Mouse (Mus musculus) mesoderm, embryonic 11.5 days (tissue): Measurements from ENCODE around the gene Pfkfb3.
"Not testable (repeated sequence)": the region's sequence is repeated elsewhere in the genome, so short reads cannot be mapped to it uniquely, and the experiment has no call there.

Experiments used
- DNase-seq: peaks from one replicate; pipeline ENCODE4 v3.0.0-alpha.2; 2012; ENCODE audit warnings: low read depth, low spot score

The Pfkfb3 gene

GRCm38 (mm10) chr2:11551726-11552125 is 2.2 kb downstream of the Pfkfb3 start:
- no peak for DNase-seq

DNA sequence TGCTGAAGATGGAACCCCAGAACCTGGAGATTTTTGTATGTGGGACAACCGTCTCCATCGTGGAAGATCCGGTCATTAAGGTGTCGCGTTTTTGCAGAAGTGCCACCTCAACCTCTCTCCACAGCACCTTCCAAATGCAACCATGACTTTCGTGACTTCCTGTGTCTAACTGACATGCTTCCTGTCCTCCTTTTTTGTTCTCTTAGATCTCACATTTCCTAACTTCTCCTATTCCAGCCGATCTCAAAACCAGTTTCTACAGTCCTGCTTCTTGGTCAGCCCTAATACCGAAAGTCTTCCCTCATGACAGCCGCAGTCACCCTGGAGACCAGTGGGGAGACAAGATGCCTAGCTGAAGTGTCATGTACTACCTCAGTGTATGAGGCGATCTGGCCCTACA is 5.4 kb downstream of the Pfkfb3 start:
- DNase-seq = no peak

GRCm38 (mm10) chr2:11547609-11548008 is 6.3 kb downstream of the Pfkfb3 start:
- no peak for DNase-seq

DNA sequence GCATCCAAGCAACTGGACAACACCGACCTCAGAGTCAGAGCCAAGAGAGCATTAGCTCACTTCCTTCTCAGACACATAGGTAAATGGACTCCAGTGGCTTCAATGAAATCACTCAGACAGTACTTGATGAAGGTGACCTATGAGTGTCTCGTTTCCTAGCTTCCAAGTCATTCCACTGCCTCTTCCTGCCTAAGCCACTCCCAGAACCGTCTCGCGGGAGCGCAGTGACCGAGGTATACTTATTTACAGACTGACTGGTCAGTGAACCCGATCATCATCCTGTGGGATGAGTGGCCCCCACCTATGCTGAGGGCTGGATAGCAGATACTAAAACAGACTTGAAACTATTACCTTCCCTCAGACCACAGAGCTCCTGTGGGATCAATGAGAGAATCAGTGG is 7.8 kb downstream of the Pfkfb3 start:
- DNase-seq = no peak

DNA sequence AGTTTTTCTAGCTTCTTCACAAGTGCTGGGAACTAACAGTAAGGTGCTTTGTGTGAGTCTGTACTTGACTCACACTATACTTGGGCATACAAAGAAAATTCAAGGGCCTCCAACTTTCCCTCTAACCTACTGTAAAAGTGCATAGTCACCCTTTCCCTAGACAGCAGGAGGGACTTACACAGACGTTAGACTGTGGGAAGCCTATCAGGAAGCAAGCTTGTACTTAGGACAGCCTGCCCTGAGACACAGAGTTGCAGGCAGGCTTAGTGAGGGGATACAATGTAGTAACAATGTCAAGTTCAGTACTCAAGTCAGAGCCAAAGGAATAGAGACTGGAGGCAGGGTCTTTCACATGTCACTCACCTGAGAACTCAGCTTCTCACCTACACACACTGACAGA is 8.5 kb downstream of the Pfkfb3 start:
- DNase-seq = no peak

- DNase-seq = no peak
Observed at GRCm38 (mm10) chr2:11544342-11544741, 9.5 kb downstream of the Pfkfb3 start.

DNA sequence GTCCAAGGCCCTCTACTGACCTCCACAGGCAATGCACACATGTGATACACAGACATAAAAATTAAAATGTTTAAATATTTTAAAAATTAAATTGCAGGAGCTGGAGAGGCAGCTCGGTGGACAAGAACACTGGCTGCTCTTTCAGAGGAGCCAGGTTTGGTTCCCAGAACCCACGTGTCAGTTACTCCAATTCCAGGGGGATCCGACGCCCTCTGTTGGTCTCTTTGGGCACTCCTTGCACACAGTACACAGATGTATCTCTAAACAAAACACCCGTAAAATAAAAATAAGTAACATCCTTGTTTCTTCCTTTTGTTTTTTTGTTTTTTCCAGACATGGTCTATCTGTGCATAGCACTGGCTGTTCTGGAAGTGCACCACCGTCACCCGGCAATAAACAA is 10.7 kb downstream of the Pfkfb3 start:
- DNase-seq = no peak

DNA sequence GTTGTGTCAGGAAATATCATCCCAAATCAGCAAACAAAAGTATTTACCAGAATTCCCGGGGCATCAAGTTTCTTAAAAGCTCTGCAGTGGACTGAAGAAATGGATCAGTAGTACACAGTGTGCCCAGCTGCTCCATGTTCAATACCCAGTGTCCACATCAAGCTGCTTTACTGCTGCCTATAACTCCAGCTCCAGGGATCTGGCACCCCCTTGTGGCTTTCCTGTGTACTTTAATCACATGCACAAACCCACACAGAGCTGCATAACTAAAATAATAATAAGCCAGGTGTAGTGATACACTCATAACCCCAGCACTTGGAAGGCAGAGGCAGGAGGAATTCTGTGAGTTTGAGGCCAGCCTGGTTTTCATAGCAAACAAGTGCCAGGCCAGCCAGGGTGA is 11.2 kb downstream of the Pfkfb3 start:
- DNase-seq = peak; percentile 56

- no peak for DNase-seq
Observed at GRCm38 (mm10) chr2:11542121-11542520, 11.8 kb downstream of the Pfkfb3 start.

- not testable (repeated sequence) for DNase-seq
Observed at GRCm38 (mm10) chr2:11541528-11541927, 12.3 kb downstream of the Pfkfb3 start.

DNA sequence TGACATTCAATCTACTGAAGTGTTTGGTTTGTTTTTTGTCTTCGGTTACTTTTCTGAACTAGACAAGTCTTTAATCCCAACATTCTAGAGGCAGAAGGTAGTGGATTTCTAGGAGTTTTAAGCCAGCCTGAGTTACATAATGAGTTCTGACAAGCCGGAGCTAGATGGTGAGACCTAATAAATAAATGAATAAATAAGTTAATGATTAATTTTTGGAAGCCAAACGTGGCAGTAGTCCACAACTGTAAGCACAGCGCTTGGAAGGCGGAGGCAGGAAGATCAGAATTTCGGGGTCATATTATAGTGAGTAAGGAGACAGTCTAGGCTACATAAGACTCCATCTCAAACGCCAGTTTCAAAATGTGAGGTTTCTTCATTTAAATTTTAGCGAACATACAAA is 17.9 kb downstream of the Pfkfb3 start:
- DNase-seq = no peak

GRCm38 (mm10) chr2:11535412-11535928 is 18.4 kb downstream of the Pfkfb3 start:
- peak; percentile 95 for DNase-seq

GRCm38 (mm10) chr2:11534826-11535225 is 19.1 kb downstream of the Pfkfb3 start:
- DNase-seq = no peak

- no peak for DNase-seq
Observed at GRCm38 (mm10) chr2:11530101-11530500, 23.8 kb downstream of the Pfkfb3 start.

- no peak for DNase-seq
Observed at GRCm38 (mm10) chr2:11526063-11526462, 27.8 kb downstream of the Pfkfb3 start.

GRCm38 (mm10) chr2:11524736-11525135 is 29.1 kb downstream of the Pfkfb3 start:
- DNase-seq = no peak

DNA sequence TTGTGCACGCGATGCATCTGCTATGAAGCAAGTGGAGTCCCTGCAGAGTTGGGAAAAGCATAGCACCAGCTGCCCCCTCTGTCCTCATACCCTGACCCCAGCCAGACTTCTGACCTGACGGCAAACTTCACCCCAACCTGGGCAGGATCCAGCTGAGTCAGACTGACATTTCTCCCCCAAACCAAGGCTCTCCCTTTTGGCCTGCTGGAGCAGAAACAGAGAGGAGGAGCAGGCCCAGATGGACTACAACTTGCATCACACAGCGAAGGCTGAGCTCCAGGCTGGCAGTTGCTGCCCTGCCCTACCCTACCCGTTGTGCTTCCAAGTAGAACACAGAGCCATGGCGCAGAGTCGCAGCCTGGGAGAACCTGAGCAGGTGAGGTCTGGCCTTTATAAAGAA is 32.1 kb downstream of the Pfkfb3 start:
- no peak for DNase-seq

DNA sequence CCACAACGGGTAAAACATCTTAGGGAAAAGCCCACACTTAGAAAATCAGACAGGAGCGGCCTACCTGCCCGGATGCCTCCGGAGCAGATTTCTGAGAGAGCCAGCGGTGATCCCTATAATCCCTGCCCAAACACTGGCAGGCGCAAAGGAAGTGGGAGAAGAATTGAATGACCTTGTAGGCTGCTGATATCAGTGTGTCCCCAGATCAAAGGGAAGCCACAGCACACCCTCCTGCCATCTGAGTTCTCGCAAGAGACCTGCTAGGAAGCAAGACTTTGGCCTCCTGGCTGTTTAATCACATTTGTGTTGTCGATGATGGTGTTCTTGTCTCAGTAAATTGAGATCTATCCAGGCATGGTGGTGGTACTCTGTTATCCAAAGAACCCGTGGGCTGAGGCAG is 33.1 kb downstream of the Pfkfb3 start:
- DNase-seq = no peak

DNA sequence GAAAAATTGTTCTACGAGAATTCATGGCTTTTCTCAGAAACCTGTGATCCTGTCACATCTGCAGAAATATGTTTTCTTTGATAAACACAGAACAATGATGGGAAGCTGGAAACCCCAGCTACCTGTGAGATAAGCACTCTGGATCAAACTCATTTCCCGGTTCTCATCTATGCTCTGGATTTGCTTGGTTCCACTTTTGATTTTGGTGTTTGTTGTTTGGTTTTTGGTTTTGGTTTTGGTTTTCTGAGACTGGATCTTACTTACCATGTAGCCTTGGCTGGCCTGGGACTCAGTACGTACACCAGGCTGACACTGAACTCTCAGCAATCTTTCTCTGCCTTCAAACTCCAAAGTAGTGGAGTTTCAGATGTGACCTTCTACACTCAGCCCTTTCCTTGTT is 38.0 kb downstream of the Pfkfb3 start:
- DNase-seq = no peak

GRCm38 (mm10) chr2:11513057-11513967 is 40.6 kb downstream of the Pfkfb3 start:
- DNase-seq = no peak

- no peak for DNase-seq
Observed at GRCm38 (mm10) chr2:11512127-11512526, 41.8 kb downstream of the Pfkfb3 start.

DNA sequence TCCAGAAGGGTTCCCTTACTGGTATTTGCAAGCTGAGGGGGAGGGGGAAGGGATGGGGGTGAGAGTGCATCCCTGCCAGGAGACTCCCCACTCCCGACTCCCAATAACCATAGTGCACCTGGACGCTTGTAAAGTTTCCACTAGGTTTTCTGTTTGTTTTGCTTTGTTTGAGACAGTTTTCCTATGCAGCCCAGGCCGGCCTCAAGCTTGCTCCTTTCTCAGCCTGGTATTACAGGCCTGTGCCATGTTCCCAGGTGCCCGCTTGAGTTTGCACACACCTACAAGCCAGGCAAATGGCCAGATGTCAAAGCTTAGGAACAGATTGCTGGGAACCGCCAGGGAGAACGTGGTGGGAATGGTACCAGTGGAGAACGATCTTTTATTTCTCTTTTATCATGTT is 50.1 kb downstream of the Pfkfb3 start:
- no peak for DNase-seq

DNA sequence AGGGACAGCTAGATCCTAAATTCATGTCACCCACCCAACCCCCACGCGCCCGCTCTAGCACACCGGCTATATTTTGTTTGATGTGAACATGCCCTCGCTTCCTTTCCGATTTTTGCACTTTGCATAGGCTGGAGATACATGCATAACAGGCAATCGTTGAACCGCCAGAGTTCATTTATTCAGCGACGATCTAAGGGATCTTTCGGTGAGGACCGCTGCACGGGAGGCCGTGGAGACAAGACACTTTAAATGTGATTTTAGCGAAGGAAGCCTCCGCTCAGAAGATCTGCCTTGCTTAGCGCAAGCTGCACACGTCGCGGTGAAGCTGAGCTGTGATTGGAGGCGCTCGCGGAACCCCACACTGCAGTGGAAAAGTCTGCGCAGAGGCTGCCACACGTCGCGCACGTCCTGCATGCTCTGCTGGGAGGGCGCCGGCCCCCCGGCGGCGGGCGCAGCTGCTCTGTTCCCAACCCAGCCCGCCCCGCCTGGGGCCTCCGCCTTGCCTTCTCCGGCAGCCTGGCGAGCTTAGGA is 50.9 kb downstream of the Pfkfb3 start:
- DNase-seq = peak; percentile 71
